Mouse (Mus musculus) lung, embryonic 14.5 days (tissue): ENCODE results near the gene Map2k3. TPM values are rescaled to one million over a fixed set of nuclear protein-coding genes. Genes with fewer than 3 reads are reported as not detected.

Experiments
- ATAC-seq: fragments of 200-750 bp; cut with Nextera tagmentation; 2 replicates; pipeline ENCODE4 v1.8.0; 2017; ENCODE audit warnings: mild to moderate bottlenecking, moderate TSS enrichment, moderate library complexity; ENCODE audit not compliant: insufficient read depth
- DNase-seq: peaks from one replicate; pipeline ENCODE4 v3.0.0-alpha.2; 2015
- H3K27ac ChIP-seq: fragments of 300-500 bp; sonication (generic); 2 replicates; pipeline ENCODE4 v1.5.1; 2014; ENCODE audit warnings: low read depth, mild to moderate bottlenecking, moderate library complexity
- H3K27me3 ChIP-seq: fragments of 300-500 bp; sonication (generic); 2 replicates; pipeline ENCODE4 v1.6.1; 2014; ENCODE audit warnings: low read length, control low read depth; ENCODE audit not compliant: insufficient read depth
- H3K36me3 ChIP-seq: fragments of 300-500 bp; sonication (generic); 2 replicates; pipeline ENCODE4 v1.6.1; 2014; ENCODE audit warnings: control low read depth; ENCODE audit not compliant: insufficient read depth
- H3K4me1 ChIP-seq: fragments of 300-500 bp; sonication (generic); 2 replicates; pipeline ENCODE4 v1.6.1; 2014; ENCODE audit warnings: antibody characterized with exemption, control low read depth; ENCODE audit not compliant: insufficient read depth
- H3K4me2 ChIP-seq: fragments of 300-500 bp; sonication (generic); 2 replicates; pipeline ENCODE4 v1.6.1; 2014; ENCODE audit warnings: mild to moderate bottlenecking
- H3K4me3 ChIP-seq: fragments of 300-500 bp; sonication (generic); 2 replicates; pipeline ENCODE4 v1.5.1; 2014; ENCODE audit warnings: low read depth, low read length
- H3K9ac ChIP-seq: fragments of 300-500 bp; sonication (generic); 2 replicates; pipeline ENCODE4 v1.6.1; 2014
- H3K9me3 ChIP-seq: fragments of 300-500 bp; sonication (generic); 2 replicates; pipeline ENCODE4 v1.6.1; 2016; ENCODE audit warnings: low read depth, low read length, control low read depth
- CTCF ChIP-seq: IDR thresholded peaks from 2 replicates; pipeline ENCODE4 v1.5.1; 2016; ENCODE audit warnings: antibody characterized with exemption, low read depth
- WGBS: fragments of 180-500 bp; shearing (Covaris S2); extraction: QIAGEN DNeasy Blood & Tissue Kit; methylation state at CpG from one replicate; pipeline ENCODE4 v1.1.7; 2014; 5-methylcytosine and 5-hydroxymethylcytosine counted together
- polyA plus RNA-seq: library from polyadenylated mRNA; unstranded; fragments of >200 nt; fragmentation: Nextera tagmentation; extraction: Ambion mirVana; gene quantifications from 2 replicates; pipeline ENCODE4 v1.2.1, GENCODE M21; 2014

Map2k3 gene
- polyA plus RNA-seq, 1 experiment from 2014 or later: 102 TPM

DNA sequence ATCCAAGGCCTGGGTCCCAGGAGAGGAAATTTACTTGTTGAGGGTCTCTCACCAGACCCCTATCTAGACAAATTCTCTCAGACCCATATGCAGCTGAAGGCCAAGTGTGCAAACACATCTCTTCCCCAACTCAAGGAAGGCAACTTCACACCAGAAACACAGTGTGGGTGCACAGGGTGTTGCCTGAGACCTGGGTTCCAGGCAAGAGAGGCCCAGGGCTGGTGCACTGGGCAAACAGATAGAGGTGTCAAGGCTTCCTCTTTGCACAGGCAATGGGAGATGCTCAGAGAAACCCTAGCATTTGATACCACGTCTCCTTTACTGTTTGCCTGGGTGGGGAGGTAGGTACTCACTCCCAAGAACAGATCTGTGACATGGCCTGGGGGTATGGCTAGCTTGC lies 6.9 kb upstream of the Map2k3 start:
- Histone ChIP-seq H3K27ac (no peak overlapping the region), H3K27me3 (no peaks in the 10 kb centered on the region), H3K4me3 (no peak overlapping the region), H3K9me3 (no peaks in the 10 kb centered on the region), H3K9ac (no peak overlapping the region), H3K4me1 (no peaks in the 10 kb centered on the region; the same call in 1 of the 2 replicates), H3K4me2 (no peak overlapping the region), H3K36me3 (no peaks in the 10 kb centered on the region)
- ATAC-seq: no peak
- no peak for DNase-seq
- WGBS: 82% methylated on average over 1 of the region's 1 CpGs
- no peak for TF ChIP-seq CTCF

DNA sequence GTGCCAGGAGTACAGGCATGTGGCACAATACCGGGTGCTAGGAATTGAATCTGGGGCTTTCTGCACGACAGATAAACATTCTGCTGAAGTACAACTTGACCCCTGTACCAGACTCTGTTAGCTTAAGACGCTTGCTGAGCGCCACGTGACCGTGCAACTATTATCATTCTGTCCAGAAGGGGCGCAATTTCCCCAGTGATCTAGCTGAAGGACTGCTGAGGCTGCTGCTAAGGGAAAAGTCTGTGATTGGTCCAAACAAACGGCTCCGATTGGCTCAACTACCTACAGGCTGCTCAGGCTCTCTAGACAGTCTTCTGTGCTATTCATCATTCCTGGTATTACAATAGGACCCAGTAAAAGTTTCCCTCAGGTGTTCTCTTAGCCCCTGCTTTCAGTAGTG lies 4.6 kb upstream of the Map2k3 start:
- WGBS: under 1% methylated on average over 9 of the region's 9 CpGs
- Histone ChIP-seq H3K4me3 (no peak overlapping the region), H3K36me3 (no peaks in the 10 kb centered on the region), H3K4me2 (peak overlapping the region; percentile 56), H3K4me1 (peaks cover 8% of the 10 kb centered on the region; the same call in 1 of the 2 replicates), H3K27me3 (no peaks in the 10 kb centered on the region), H3K9me3 (no peaks in the 10 kb centered on the region), H3K27ac (peak overlapping the region; percentile 26; the same call in 1 of the 2 replicates), H3K9ac (no peak overlapping the region)
- ATAC-seq: peak; percentile 70
- peak; percentile 99 for DNase-seq
- peak; percentile 95 for TF ChIP-seq CTCF

DNA sequence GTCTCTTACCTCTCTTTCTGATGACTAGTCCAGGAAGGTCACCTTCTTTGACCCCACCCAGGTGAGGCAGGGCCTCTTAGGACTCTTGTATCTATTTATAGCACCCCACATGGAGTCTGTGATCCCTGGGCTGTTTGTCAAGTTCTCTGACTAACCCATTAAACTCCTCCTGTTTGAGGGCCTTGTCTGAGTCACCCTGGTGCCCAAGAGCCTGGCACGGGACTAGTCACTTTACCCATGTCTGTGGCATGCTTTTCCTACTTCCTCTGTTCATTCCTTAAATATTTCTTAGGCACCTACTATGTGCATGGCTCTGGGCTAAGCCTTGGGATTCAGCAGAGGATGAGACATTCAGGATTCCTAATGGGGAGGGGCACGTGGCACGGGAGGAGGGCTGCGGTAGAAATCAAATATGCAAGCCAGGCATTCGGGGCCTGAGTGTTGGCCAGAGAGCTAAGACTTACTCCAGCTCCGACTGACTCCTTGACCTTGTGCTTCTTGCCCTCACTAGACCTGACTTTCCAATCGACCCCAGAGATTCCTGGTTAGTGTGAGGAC lies 1.0 kb upstream of the Map2k3 start:
- no peaks in the 10 kb centered on the region for H3K36me3 ChIP-seq
- H3K27me3 ChIP-seq: no peaks in the 10 kb centered on the region
- peak overlapping the region; percentile 83 for H3K4me3 ChIP-seq
- no peaks in the 10 kb centered on the region for H3K9me3 ChIP-seq
- no peak for TF ChIP-seq CTCF
- ATAC-seq (no peak), DNase-seq (no peak)
- H3K4me1 ChIP-seq: peaks cover 18% of the 10 kb centered on the region
- peak overlapping the region; percentile 94 for H3K4me2 ChIP-seq
- peak overlapping the region; percentile 56 for H3K9ac ChIP-seq
- H3K27ac ChIP-seq: no peak overlapping the region
- WGBS: 21% methylated on average over 7 of the region's 7 CpGs

DNA sequence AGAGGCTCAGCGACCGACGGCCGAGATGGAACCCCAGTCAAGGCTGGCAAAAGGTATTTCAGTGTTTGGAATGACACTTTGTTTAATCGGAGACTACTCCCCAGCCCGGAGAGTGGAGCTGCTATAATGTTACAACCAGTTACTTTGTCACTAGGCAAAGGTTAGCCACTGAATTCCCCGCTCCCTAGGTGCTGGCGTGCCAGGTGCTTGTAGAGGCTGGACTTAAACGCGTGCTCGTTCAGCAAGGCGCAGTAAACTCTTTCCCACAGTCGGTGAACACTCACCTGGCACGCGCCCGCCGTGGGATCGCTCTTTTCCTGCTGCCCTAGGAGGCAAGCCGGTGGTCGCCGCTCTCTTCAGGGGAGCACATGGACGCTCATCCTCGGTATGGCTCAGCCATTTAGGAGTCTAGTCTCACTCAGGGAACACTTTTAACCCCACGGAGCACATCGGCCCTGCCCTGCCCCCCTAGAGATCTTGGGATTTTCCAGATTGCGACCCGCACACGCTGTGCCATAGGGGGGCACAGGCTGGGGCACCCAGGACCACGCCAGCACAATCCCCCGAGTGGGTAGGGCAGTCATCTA lies 458 bp upstream of the Map2k3 start:
- Histone ChIP-seq H3K27ac (no peak overlapping the region), H3K4me3 (peak overlapping the region; percentile 83), H3K27me3 (no peaks in the 10 kb centered on the region), H3K36me3 (no peaks in the 10 kb centered on the region), H3K4me1 (peaks cover 18% of the 10 kb centered on the region), H3K4me2 (peak overlapping the region; percentile 94), H3K9ac (peak overlapping the region; percentile 56), H3K9me3 (no peaks in the 10 kb centered on the region)
- DNase-seq (no peak), ATAC-seq (peak; percentile 47)
- 1% methylated on average over 30 of the region's 30 CpGs for WGBS
- TF ChIP-seq CTCF: no peak; the same call in 1 of the 2 replicates

DNA sequence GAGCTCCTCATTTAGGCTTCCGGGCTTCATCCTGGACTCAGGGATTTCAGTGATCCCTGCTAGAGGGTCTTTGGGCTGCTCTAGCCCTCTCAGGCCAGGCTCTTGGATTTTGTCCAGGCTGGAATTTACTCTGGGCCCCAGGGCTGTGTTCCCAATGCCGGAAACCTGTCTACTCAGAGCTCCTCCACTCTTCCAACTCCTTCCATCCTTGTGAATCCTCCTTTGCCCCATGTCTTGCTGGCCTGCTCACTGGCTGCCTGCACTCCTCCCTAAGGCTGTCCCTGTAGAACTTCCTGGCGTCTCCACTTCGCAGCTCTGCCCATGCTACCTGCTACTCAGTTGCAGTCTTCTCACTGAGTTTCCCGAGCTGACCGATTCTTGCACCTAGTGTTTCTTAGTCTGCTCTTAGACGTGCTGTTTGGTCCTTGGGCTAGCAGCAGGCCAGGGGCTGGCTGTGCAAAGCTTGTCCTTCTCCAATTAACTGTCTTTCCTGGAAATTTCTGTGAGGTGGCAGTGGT lies 729 bp downstream of the Map2k3 start:
- peak overlapping the region; percentile 84 for H3K9ac ChIP-seq
- ATAC-seq (no peak), DNase-seq (no peak)
- no peak for TF ChIP-seq CTCF
- peaks cover 18% of the 10 kb centered on the region for H3K4me1 ChIP-seq
- peak overlapping the region; percentile 74 for H3K27ac ChIP-seq
- H3K4me3 ChIP-seq: peak overlapping the region; percentile 83
- H3K36me3 ChIP-seq: no peaks in the 10 kb centered on the region
- H3K4me2 ChIP-seq: peak overlapping the region; percentile 94
- no peaks in the 10 kb centered on the region for H3K27me3 ChIP-seq
- H3K9me3 ChIP-seq: no peaks in the 10 kb centered on the region
- WGBS: 4% methylated on average over 7 of the region's 7 CpGs

DNA sequence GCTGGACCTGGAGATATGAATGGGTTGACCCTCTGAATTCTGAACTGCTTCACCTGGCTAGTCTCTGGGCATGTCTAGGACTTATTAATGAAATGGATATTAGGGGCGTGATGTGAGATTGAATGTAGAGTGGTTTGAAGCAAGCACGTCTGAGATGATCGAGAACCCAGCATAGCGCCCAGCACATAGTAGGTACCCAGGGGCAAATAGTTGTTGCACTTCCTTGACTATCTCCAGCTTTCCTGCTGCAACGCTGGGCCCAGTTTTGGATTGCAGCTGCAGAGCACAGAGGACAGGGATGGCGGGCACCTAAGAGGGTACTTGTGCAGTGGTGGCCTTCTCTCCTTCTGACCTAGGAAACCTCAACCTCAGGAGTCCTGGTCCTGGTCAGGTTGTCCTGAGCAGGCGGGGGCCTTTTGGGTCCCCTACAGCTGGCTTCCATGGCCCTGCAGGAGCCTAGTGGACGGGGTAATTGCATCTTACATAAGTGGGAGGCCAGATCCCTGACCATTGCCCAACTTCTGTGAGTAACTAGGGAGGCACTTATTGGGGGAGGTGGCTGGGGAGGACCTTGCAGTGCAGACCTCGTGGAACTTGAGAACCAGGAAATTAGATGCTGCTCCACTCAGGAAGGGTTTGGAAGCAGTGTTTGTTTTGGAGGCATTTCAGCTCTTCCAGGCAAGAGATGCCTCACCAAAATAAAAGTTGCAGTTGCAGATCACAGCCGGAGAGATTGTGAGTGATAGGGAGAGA lies 1.5 kb downstream of the Map2k3 start:
- Histone ChIP-seq H3K4me1 (peaks cover 18% of the 10 kb centered on the region), H3K36me3 (no peaks in the 10 kb centered on the region), H3K9me3 (no peaks in the 10 kb centered on the region), H3K9ac (peak overlapping the region; percentile 84), H3K4me3 (peak overlapping the region; percentile 83), H3K27me3 (no peaks in the 10 kb centered on the region), H3K27ac (no peak overlapping the region), H3K4me2 (peak overlapping the region; percentile 94)
- 69% methylated on average over 10 of the region's 10 CpGs for WGBS
- ATAC-seq: no peak
- no peak for TF ChIP-seq CTCF
- no peak for DNase-seq

DNA sequence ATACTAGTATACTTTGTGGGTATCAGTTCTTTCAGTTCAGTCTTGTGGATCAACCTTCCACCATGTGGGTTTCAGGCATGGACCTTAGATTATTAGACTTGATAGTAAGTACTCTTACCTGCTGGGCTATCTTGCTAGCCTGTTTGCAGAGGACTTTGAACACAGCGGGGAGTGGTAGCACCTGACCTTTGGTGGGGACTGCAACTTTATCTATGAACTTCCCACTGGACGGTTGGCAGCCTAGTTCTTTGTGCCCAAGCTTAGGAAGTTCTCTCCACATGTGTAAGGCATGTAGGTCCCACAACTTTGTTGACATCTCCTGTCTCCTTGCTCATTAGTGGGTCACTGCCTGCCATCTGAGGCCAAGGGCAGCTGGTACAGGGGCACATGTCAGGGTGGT lies 3.0 kb downstream of the Map2k3 start:
- no peaks in the 10 kb centered on the region for H3K36me3 ChIP-seq
- H3K9me3 ChIP-seq: no peaks in the 10 kb centered on the region
- peak overlapping the region; percentile 23; the same call in 1 of the 2 replicates for H3K9ac ChIP-seq
- H3K27me3 ChIP-seq: no peaks in the 10 kb centered on the region
- peaks cover 18% of the 10 kb centered on the region for H3K4me1 ChIP-seq
- H3K27ac ChIP-seq: peak overlapping the region; percentile 70; the same call in 1 of the 2 replicates
- no peak for ATAC-seq
- H3K4me3 ChIP-seq: no peak overlapping the region
- H3K4me2 ChIP-seq: peak overlapping the region; percentile 35; the same call in 1 of the 2 replicates
- WGBS: 69% methylated on average over 2 of the region's 2 CpGs
- no peak for TF ChIP-seq CTCF
- DNase-seq: no peak
